Mouse (Mus musculus) spleen, adult 2 months (tissue): ENCODE data around the gene Ccdc9.

Experiments
- CTCF ChIP-seq: fragments of 200-500 bp; IDR thresholded peaks from 2 replicates; pipeline ENCODE4 v1.5.1; 2011; ENCODE audit warnings: mild to moderate bottlenecking, inconsistent platforms; ENCODE audit not compliant: insufficient read depth, insufficient read length, insufficient replicate concordance; ENCODE audit errors: extremely low read depth
- POLR2A ChIP-seq: fragments of 200-500 bp; IDR thresholded peaks from 2 replicates; pipeline ENCODE4 v1.6.1; 2011; ENCODE audit warnings: low read depth, low read length, inconsistent platforms

- TF ChIP-seq CTCF (no peak), POLR2A (no peak)
These were observed 45.7 kb downstream of the Ccdc9 start for GRCm38 (mm10) chr7:16240978-16241303.
